Mouse (Mus musculus) cerebellum, postnatal 4 days (tissue): Measurements from ENCODE around the gene Arhgef3.

Source experiments
- DNase-seq, 2 experiments: peaks; one replicate each; pipeline ENCODE4 v3.0.0; 2022; ENCODE audit warnings: low spot score in 2 of 2, mixed read lengths in 1 of 2

The Arhgef3 gene

DNA sequence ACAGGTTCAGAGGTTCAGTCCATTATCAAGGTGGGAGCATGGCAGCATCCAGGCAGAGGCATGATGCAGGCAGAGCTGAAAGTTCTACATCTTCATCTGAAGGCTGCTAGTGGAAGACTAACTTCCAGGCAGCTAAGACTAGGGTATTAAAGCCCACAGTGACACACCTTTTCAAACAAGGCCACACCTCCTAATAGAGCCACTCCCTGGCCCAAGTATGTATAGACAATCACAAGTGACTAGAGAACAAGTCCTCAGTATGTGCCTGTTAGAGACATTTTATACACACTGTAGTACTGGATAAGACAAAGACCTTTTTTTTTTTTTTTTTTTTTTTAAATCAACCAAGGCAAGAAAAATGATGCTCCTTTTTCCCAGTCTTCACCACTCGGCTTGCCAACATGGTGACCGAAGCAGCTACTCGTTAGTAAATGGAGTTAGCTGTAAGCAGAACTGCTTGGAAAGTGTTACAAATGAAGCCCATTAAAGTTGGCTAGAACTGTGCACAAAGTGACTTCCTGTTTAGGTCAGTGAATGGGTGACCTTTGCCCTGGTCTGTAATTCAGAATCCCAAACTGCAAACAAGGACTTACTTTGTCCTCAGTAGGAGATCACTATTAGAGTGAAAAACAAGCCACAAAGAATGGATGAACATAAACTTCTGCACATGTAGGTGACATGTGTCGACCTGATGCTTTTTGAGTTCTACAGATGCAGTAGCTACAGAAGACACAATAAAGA is 229.7 kb downstream of the Arhgef3 start:
- no peak for DNase-seq

GRCm38 (mm10) chr14:27345051-27345885 is 230.6 kb downstream of the Arhgef3 start:
- DNase-seq, result no peak

- DNase-seq, result no peak
Observed at GRCm38 (mm10) chr14:27347224-27347623, 232.5 kb downstream of the Arhgef3 start.

DNA sequence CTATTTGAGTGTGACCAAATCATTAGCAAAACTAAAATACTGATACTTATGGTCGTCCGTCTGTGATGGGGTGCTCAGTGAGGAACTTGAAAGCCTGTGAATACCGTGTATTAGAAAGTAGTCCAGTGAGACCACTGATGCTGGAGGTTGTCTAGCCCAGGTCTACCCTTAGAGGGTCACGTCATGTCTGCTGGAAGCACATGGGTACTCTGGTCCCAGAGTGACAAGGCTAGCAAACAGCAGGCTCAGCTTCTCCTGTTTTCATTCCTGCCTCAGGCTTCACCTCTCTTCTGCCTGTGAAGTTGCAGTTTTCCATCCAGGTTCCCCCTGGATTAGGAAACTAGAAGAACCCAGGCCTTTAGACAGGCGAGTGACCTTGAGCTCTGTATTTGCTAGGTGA is 233.0 kb downstream of the Arhgef3 start:
- no peak for DNase-seq

- no peak for DNase-seq
Observed at GRCm38 (mm10) chr14:27348088-27348487, 233.4 kb downstream of the Arhgef3 start.

DNA sequence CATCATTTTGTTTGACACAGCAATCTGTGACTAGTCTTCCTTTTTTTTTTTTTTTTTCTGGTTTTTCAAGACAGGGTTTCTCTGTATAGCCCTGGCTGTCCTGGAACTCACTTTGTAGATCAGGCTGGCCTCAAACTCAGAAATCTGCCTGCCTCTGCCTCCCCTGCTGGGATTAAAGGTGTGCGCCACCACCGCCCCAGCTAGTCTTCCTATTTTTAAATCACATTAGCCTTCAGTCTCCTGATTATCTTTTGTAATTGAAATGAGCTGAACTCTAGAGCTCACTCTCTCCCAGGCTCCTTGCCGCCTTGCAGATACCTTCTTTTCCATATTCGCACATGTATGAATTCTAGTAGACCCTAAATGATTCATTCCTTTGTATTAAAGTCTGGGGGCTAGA is 234.0 kb downstream of the Arhgef3 start:
- no peak for DNase-seq

DNA sequence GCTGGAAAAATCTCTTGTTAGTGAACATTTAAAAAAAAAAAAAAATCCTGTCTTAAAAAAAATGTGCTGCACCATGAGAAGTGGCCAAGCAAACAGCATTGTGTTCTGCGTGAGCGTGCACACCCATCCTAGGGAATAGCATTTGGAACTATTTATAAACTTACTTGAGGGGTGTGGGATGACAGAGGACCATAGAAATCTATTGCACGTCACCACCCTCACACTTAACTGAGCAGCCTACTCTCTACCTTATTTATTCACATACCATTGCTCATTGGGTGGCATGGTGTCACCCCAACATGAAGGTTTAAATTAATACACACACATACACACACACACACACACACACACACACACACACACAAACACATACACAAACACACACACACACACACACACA is 234.4 kb downstream of the Arhgef3 start:
- no peak for DNase-seq

GRCm38 (mm10) chr14:27349828-27350729 is 235.4 kb downstream of the Arhgef3 start:
- no peak for DNase-seq

- DNase-seq, result no peak
Observed at GRCm38 (mm10) chr14:27351051-27351475, 236.4 kb downstream of the Arhgef3 start.

DNA sequence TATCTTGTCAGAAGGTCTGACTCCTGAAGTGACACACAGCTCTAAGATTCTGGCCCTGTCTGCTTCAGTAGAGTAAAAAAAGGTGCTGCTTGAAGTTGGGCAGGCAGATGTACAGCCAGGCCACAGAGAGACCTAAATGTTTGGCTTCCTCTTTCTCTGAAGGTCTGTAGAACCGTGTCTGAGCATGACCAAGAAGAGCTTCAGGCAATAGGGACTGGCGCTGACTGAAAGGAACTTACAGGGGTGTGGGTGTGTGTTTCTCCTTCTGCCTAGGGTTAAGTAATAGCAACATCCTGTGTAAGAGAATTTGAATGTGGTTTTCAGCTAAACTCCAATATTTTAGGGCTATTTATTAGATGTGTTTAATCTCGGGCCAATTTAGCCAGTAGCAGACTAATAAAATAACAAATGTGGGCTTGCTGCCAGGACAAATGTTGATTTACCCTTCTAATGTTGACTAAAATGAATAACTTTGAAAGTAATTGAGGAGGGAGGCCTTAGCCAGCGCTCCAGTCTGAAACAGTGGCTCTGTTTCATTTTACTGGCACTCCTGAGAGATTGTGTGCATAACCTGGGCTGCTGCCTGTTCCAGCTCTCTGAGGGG is 236.9 kb downstream of the Arhgef3 start:
- no peak for DNase-seq

DNA sequence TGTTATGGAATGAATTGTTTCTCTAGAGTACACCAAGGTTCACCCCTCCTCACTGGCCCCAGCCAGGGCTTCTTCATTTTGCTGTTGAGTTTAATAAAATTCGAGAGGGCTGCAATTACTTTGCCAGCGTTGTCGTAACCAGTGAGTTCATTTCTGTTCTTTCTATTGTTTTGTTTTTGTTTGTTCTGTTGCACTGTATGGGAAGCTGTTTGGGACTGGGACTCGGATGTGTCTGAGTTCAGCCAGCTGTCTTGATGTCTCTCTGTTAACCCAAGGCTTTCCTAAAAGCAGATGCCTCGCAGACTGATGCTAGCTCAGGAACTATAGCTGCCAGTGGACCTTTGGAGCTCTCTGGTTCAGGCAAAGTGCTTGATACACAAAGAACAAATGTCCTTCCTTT is 237.8 kb downstream of the Arhgef3 start:
- DNase-seq, result no peak

DNA sequence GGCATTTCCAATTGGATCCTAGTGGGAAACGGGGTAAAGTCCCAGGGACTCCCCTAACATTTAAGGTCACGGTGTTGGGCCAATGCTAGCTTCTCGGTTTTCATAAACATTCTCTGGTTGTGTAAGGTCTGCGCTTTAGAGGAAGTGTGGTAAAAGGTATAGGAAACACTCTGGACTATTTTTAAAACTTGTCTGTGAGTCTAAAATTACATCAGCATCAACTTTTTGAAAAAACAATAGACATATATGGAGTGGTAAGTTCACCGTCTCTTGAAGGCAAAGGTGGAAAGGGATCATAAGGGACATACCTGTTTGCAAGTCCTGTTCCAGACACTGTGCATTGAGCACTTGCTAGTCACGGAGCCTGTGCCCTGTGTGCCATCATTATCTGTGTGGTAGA is 240.5 kb downstream of the Arhgef3 start:
- no peak for DNase-seq

DNA sequence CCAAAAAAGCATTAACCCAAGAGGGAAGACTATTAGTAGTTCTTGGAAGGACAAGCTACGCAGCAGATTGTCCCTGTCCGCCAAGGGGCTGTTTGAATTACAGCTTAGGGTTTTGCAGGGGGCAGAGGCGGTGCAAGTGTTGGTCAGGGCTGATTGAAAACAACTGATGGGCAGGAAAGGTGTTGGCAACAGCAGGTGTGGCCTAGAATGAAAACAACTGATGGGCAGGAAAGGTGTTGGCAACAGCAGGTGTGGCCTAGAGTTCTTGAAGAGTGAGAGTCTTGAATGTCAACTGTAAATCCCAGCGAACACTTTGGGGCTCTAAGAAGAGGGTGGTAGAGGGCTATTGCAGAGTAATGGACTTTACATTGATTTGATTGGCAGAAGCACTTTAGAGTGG is 241.2 kb downstream of the Arhgef3 start:
- no peak for DNase-seq

DNA sequence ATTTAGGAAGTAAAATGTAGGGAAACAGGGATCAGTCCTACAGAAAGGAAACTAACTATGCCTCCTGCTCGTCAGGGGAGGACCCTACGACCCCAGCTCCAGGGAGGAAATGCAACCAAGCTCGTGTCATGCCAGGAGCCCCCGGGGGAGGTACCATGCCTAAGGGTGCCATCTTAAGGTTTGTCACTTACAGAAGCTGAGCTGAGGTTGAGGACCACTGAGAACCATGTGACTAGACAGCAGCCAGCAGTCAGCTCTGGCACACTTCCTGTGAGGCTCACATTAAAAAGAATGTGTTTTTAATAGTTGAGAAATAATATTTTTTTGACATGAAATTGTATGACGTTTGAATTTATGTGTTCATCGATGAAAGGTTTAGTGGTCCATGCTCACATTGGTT is 242.4 kb downstream of the Arhgef3 start:
- DNase-seq, result no peak

DNA sequence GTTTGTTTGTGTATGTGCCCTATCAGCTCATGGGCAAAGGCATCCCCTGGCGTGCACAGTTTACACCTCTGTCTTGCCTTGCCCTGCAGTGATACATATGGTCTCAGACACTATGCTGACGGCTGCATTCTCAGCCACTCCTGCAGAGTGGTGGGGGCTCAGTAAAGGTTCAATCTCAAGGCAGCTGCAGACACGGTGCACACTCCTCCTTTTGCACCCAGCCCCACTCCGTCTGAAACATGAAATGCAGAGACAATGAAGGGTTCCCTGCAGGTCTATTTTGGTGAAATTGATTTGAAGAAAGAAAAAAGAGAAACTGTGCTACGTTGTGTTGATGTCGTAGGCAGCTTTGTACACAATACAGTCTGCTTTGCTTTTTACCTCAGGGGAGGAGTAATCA is 243.5 kb downstream of the Arhgef3 start:
- no peak for DNase-seq

DNA sequence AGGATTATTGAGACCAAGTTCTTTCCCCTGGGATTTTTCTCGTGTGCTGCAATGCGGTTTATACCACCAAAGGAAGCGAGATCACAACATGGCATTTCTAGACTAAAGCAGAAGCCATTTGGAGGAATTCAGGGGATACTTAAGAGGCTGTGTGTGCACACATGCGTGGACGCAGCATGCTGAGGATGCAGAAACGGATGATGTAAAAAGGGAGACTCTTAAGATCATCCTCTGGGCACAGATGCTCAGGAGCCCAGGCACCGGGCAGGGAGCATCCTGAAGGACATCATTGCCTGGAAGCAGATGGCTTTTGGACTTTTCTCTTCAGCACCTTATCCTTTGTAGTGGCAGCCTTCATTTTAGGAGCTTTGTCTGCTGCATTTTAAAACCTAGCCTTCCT is 246.2 kb downstream of the Arhgef3 start:
- DNase-seq, result no peak

DNA sequence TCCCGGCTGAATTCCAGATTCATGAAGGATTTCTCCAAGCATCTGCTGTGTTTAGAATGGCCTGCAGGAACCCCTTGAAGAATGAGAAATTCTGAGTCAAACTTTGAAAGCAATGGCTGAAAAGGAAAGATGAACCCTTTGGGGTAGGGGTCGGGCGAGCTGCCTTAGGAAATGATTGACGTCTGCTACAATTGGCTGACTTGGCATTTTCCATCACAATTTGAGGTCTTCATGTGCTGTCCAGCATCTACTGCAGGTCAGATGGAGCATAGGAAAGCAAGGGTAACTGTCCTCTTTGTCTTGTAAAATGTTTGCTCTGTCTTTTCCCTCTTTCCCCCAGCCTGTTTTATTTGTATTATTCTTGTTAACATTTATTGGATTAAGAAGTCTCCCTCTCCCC is 246.8 kb downstream of the Arhgef3 start:
- no peak for DNase-seq

DNA sequence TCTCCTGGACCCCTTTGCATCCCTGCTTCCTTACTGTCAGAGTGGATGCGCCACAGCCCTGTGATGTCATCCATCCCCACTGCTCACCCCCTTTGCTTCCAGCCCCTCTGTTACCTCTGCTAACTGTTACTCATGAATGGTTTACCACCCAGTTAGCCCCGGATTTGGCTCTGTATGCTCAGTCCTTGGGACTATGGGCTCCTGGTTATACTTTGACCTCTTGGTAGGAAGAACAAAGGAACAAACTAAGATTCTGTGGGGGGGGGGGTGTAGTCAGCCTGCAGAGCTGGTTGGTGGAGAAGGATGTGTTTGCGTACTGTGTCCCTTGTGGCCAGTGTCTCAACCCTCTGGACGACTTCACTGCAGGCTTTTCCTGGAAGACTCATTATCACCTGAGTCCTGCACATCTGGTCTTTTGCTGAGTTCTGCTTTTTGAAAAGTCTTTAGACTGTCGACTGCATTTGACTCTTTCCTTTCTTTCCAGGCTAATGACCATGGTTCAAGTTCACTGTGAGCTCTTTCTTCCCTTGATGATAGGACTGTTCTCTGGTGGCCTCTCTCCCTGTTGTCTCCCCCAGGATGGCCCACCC is 250.1 kb downstream of the Arhgef3 start:
- no peak for DNase-seq

GRCm38 (mm10) chr14:27367117-27367711 is 252.5 kb downstream of the Arhgef3 start:
- DNase-seq, result no peak

DNA sequence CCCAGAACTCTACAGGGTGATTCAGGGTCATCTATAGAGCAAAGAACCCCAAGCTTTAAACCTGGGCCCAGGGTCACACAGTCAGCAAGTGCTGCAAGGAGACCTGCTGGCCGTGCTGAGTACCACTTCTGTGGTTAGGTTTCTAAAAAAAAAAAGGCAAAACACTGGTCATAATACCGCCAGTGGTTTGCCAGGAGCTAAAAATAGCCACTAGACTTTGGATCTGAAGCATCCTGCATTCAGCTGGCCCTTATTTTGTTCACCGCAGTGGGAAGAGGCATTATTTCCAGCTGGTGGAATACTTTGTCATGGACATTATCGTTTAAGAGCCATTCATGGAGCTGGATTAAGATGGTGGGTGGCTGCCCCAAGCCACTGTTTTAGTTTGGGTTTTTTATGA is 253.9 kb downstream of the Arhgef3 start:
- DNase-seq, result no peak

- DNase-seq, result no peak
Observed at GRCm38 (mm10) chr14:27369503-27369902, 254.8 kb downstream of the Arhgef3 start.
